Mouse (Mus musculus) E14TG2a.4 (cell line): Measurements from ENCODE around the gene Traf4.
A peak's percentile ranks its signal among the peaks of the same experiment; 100 is the strongest.

Source experiments
- H3K27me3 ChIP-seq: 2 replicates; pipeline ENCODE4 v1.6.1; 2014; ENCODE audit warnings: low read length, control low read depth; ENCODE audit not compliant: insufficient read depth
- H3K36me3 ChIP-seq: 2 replicates; pipeline ENCODE4 v1.6.1; 2014; ENCODE audit warnings: low read length, control low read depth; ENCODE audit not compliant: insufficient read depth
- H3K4me1 ChIP-seq: replicated peaks from 2 replicates; pipeline ENCODE4 v1.6.1; 2014; ENCODE audit warnings: low read depth, low read length, control low read depth
- H3K4me3 ChIP-seq: replicated peaks from 2 replicates; pipeline ENCODE4 v1.5.1; 2014; ENCODE audit warnings: mild to moderate bottlenecking, low read length
- H3K9me3 ChIP-seq: 2 replicates; pipeline ENCODE4 v1.6.1; 2014; ENCODE audit warnings: low read length, control low read depth
- CTCF ChIP-seq: conservative IDR thresholded peaks from 2 replicates; pipeline ENCODE4 v1.5.1; 2014; ENCODE audit warnings: low read length
- NANOG ChIP-seq: IDR thresholded peaks from 2 replicates; pipeline ENCODE4 v1.6.1; 2014; ENCODE audit warnings: borderline replicate concordance, low read length, mixed read lengths
- POU5F1 ChIP-seq: IDR thresholded peaks from 2 replicates; pipeline ENCODE4 v1.6.1; 2014; ENCODE audit warnings: low read length, borderline replicate concordance

The Traf4 gene

GRCm38 (mm10) chr11:78156156-78156699, 9.2 kb downstream of the Traf4 start:
- Histone ChIP-seq H3K27me3 (no peaks in the 10 kb centered on the region), H3K4me1 (peaks cover 86% of the 10 kb centered on the region), H3K4me3 (no peak overlapping the region), H3K9me3 (no peaks in the 10 kb centered on the region), H3K36me3 (peaks cover 95% of the 10 kb centered on the region)
- TF ChIP-seq NANOG (no peak), CTCF (no peak), POU5F1 (no peak)

- TF ChIP-seq NANOG (no peak), POU5F1 (no peak), CTCF (no peak)
- no peak overlapping the region for H3K4me3 ChIP-seq
- H3K9me3 ChIP-seq = no peaks in the 10 kb centered on the region
- H3K36me3 ChIP-seq = peaks cover 93% of the 10 kb centered on the region
- H3K27me3 ChIP-seq = no peaks in the 10 kb centered on the region
- peaks cover 81% of the 10 kb centered on the region for H3K4me1 ChIP-seq
These were observed 9.7 kb downstream of the Traf4 start for GRCm38 (mm10) chr11:78155674-78156073.

GRCm38 (mm10) chr11:78153778-78154177, 11.6 kb downstream of the Traf4 start:
- no peaks in the 10 kb centered on the region for H3K27me3 ChIP-seq
- H3K36me3 ChIP-seq = peaks cover 92% of the 10 kb centered on the region
- H3K9me3 ChIP-seq = no peaks in the 10 kb centered on the region
- no peak overlapping the region for H3K4me3 ChIP-seq
- TF ChIP-seq NANOG (no peak), POU5F1 (no peak), CTCF (no peak)
- H3K4me1 ChIP-seq = peaks cover 63% of the 10 kb centered on the region

GRCm38 (mm10) chr11:78152299-78153231, 12.8 kb downstream of the Traf4 start:
- TF ChIP-seq NANOG = no peak
- TF ChIP-seq CTCF = no peak
- TF ChIP-seq POU5F1 = no peak
- H3K9me3 ChIP-seq = no peaks in the 10 kb centered on the region
- no peak overlapping the region for H3K4me3 ChIP-seq
- H3K4me1 ChIP-seq = peaks cover 54% of the 10 kb centered on the region
- no peaks in the 10 kb centered on the region for H3K27me3 ChIP-seq
- H3K36me3 ChIP-seq = peaks cover 91% of the 10 kb centered on the region

GRCm38 (mm10) chr11:78151161-78151560, 14.2 kb downstream of the Traf4 start:
- H3K9me3 ChIP-seq = no peaks in the 10 kb centered on the region
- H3K4me1 ChIP-seq = peaks cover 54% of the 10 kb centered on the region
- TF ChIP-seq CTCF (peak; percentile 75), NANOG (no peak), POU5F1 (no peak)
- no peaks in the 10 kb centered on the region for H3K27me3 ChIP-seq
- no peak overlapping the region for H3K4me3 ChIP-seq
- H3K36me3 ChIP-seq = peaks cover 90% of the 10 kb centered on the region

GRCm38 (mm10) chr11:78146707-78147543, 18.5 kb downstream of the Traf4 start:
- peaks cover 49% of the 10 kb centered on the region for H3K4me1 ChIP-seq
- TF ChIP-seq NANOG = no peak
- no peak for TF ChIP-seq CTCF
- no peak for TF ChIP-seq POU5F1

GRCm38 (mm10) chr11:78146168-78146567, 19.2 kb downstream of the Traf4 start:
- TF ChIP-seq CTCF = no peak
- no peak for TF ChIP-seq NANOG
- no peak for TF ChIP-seq POU5F1
- no peaks in the 10 kb centered on the region for H3K9me3 ChIP-seq
- H3K27me3 ChIP-seq = no peaks in the 10 kb centered on the region
- H3K36me3 ChIP-seq = peaks cover 91% of the 10 kb centered on the region
- H3K4me3 ChIP-seq = no peak overlapping the region
- peaks cover 49% of the 10 kb centered on the region for H3K4me1 ChIP-seq

More at GRCm38 (mm10) chr11:78146707-78147543, 18.5 kb downstream of the Traf4 start:
- Histone ChIP-seq H3K9me3 (no peaks in the 10 kb centered on the region), H3K27me3 (no peaks in the 10 kb centered on the region), H3K4me3 (no peak overlapping the region), H3K36me3 (peaks cover 86% of the 10 kb centered on the region)

GRCm38 (mm10) chr11:78143520-78143919, 21.9 kb downstream of the Traf4 start:
- H3K36me3 ChIP-seq = peaks cover 73% of the 10 kb centered on the region
- H3K4me3 ChIP-seq = no peak overlapping the region
- H3K27me3 ChIP-seq = no peaks in the 10 kb centered on the region
- TF ChIP-seq CTCF (no peak), POU5F1 (no peak), NANOG (no peak)
- no peaks in the 10 kb centered on the region for H3K9me3 ChIP-seq
- H3K4me1 ChIP-seq = peaks cover 52% of the 10 kb centered on the region
